Mouse (Mus musculus) neural tube, embryonic 12.5 days (tissue): ENCODE measurements around the gene Cldn20. TPM values are rescaled to one million over a fixed set of nuclear protein-coding genes. Genes with fewer than 3 reads are reported as not detected.
A peak's percentile ranks its signal among the peaks of the same experiment; 100 is the strongest.

Source experiments
- ATAC-seq: fragments of 200-750 bp; cut with Nextera tagmentation; 2 replicates; pipeline ENCODE4 v1.8.0; 2017; ENCODE audit warnings: low read depth, mild to moderate bottlenecking, moderate TSS enrichment, moderate library complexity; ENCODE audit not compliant: low FRiP score
- H3K27ac ChIP-seq: fragments of 300-500 bp; sonication (generic); 2 replicates; pipeline ENCODE4 v1.5.1; 2016
- H3K27me3 ChIP-seq: fragments of 300-500 bp; sonication (generic); replicated peaks from 2 replicates; pipeline ENCODE4 v1.6.1; 2016; ENCODE audit warnings: mild to moderate bottlenecking
- H3K36me3 ChIP-seq: fragments of 300-500 bp; sonication (generic); 2 replicates; pipeline ENCODE4 v1.6.1; 2016; ENCODE audit warnings: mild to moderate bottlenecking
- H3K4me1 ChIP-seq: fragments of 300-500 bp; sonication (generic); 2 replicates; pipeline ENCODE4 v1.6.1; 2016
- H3K4me2 ChIP-seq: fragments of 300-500 bp; sonication (generic); replicated peaks from 2 replicates; pipeline ENCODE4 v1.6.1; 2016; ENCODE audit warnings: mild to moderate bottlenecking
- H3K4me3 ChIP-seq: fragments of 300-500 bp; sonication (generic); 2 replicates; pipeline ENCODE4 v1.5.1; 2016
- H3K9ac ChIP-seq: fragments of 300-500 bp; sonication (generic); 2 replicates; pipeline ENCODE4 v1.6.1; 2016; ENCODE audit warnings: mild to moderate bottlenecking
- H3K9me3 ChIP-seq: fragments of 300-500 bp; sonication (generic); 2 replicates; pipeline ENCODE4 v1.6.1; 2016; ENCODE audit warnings: mild to moderate bottlenecking
- WGBS: fragments of 180-500 bp; shearing (Covaris S2); methylation state at CpG from one replicate; pipeline ENCODE4 v1.1.7; 2016; 5-methylcytosine and 5-hydroxymethylcytosine counted together
- polyA plus RNA-seq: library from polyadenylated mRNA; unstranded; fragments of >200 nt; fragmentation: Nextera tagmentation; extraction: Ambion mirVana; gene quantifications from 2 replicates; pipeline ENCODE4 v1.2.1, GENCODE M21; 2016

Cldn20 gene
- polyA plus RNA-seq, 1 experiment from 2014 or later: not detected

DNA sequence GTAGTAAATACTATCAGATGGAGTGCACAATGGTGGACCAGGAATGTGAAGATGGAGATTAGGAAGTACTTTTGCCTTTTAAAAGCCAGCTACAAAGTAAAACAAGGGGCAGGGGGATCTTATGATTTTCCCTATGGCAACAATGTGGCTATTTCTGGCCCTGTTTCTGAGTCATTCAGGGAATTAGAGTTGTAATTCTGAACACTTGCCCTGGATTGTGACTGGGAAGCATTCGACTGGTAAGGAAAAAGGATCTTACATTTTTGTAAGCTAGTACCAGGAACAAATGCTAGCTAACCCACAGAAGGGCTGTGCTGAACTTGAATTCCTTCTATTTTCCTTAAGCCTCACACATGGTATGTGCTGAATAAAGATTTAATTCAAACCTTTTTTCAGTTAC lies 713 bp upstream of the Cldn20 start:
- Histone ChIP-seq H3K4me3 (no peak overlapping the region), H3K36me3 (peaks cover 3% of the 10 kb centered on the region; the same call in 1 of the 2 replicates), H3K27ac (no peak overlapping the region), H3K4me2 (no peak overlapping the region), H3K27me3 (no peaks in the 10 kb centered on the region), H3K9me3 (no peaks in the 10 kb centered on the region), H3K4me1 (no peaks in the 10 kb centered on the region), H3K9ac (no peak overlapping the region)
- ATAC-seq: no peak
- WGBS: 91% methylated on average over 1 of the region's 1 CpGs

DNA sequence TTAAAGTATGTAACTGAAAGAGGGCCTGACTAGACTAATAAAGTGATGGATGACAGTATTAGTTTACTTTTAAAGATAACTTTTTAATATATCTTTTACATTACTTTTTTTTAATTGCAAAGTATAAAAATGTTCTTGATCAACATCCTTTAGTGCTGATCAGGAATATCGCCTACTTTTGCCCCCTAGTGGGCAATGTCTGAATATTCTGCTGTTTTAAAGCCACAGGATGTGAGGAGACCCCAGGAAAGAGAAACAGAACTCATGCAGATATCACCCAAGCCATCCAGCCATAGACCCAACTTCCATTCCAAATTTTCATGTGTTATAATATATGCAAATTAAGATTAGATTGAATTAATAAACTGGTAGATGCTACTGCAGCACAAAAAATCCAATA lies 1.1 kb downstream of the Cldn20 start:
- ATAC-seq: no peak
- Histone ChIP-seq H3K4me1 (no peaks in the 10 kb centered on the region), H3K9ac (no peak overlapping the region), H3K27ac (no peak overlapping the region), H3K27me3 (no peaks in the 10 kb centered on the region), H3K9me3 (no peaks in the 10 kb centered on the region), H3K36me3 (peaks cover 3% of the 10 kb centered on the region; the same call in 1 of the 2 replicates), H3K4me2 (no peak overlapping the region), H3K4me3 (no peak overlapping the region)
- 28% methylated on average over 1 of the region's 1 CpGs for WGBS

DNA sequence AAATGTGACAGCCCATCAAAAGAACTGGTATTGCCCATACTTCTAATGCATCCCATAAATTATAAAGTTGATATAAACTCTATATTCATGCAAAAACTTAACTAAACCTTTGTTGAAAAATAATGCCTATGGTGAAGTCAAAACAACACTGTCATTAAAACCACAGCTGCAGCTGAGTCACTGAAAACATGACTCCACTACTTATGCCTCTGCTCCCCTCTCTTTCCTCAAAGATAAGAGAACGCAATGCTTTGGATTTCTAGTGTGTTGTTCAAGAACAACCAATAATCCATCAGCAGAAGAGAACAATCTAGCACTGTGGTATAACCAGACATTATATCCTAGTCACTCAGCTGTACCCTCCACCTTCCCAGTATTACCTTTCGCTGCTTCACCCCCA lies 8.0 kb downstream of the Cldn20 start:
- no peaks in the 10 kb centered on the region for H3K4me1 ChIP-seq
- WGBS: 96% methylated on average over 2 of the region's 2 CpGs
- no peaks in the 10 kb centered on the region for H3K9me3 ChIP-seq
- no peak overlapping the region for H3K27ac ChIP-seq
- H3K27me3 ChIP-seq: no peaks in the 10 kb centered on the region
- H3K9ac ChIP-seq: no peak overlapping the region
- ATAC-seq: no peak
- H3K36me3 ChIP-seq: peaks cover 11% of the 10 kb centered on the region
- no peak overlapping the region for H3K4me2 ChIP-seq
- no peak overlapping the region for H3K4me3 ChIP-seq

GRCm38 (mm10) chr17:3541033-3541432 lies 8.7 kb downstream of the Cldn20 start:
- WGBS: 86% methylated on average over 5 of the region's 5 CpGs
- Histone ChIP-seq H3K9me3 (no peaks in the 10 kb centered on the region), H3K4me3 (no peak overlapping the region), H3K27ac (no peak overlapping the region), H3K9ac (no peak overlapping the region), H3K4me1 (no peaks in the 10 kb centered on the region), H3K4me2 (no peak overlapping the region), H3K27me3 (no peaks in the 10 kb centered on the region), H3K36me3 (peaks cover 11% of the 10 kb centered on the region)
- no peak for ATAC-seq

DNA sequence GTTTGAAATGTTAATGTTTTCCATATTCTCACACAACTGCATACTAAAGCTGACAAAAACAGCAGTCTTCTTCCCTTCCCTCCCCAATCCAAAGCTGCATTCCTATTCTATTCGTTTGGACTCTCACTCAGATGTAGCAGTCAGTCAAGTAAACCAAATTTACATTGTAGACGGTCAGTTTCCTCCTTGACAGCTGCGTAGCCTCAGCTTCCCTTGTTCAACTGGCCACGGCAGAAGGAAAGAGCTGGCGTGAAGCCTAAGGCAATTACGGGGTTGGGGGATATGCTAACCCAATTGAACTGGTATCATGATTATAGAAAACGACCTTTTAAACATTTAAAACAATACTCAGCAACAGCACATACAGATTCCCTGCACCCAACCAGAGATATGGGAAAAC lies 15.4 kb downstream of the Cldn20 start:
- no peaks in the 10 kb centered on the region for H3K9me3 ChIP-seq
- no peak for ATAC-seq
- H3K27ac ChIP-seq: no peak overlapping the region

DNA sequence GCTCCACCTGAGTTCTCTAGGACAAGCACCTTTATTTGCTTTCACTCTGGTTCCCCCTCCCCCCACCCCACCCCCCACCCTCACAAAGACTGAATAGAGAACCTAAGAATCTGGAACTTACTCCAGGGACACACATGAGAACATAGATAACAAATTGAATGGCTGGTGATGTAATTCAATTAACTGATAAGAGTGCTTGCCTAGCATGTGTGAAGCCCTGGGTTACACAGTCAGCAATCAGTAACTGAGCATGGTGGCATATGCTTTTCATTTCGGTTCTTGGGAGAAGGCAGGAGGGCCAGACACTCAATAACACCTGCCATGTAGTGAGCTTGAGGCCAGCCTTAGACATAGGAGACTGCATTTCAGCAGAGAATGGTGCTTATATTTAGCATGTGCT lies 23.9 kb downstream of the Cldn20 start:
- Histone ChIP-seq H3K4me2 (peak overlapping the region; percentile 72; the same call in 1 of the 2 replicates), H3K4me1 (peaks cover 3% of the 10 kb centered on the region; the same call in 1 of the 2 replicates), H3K9ac (no peak overlapping the region), H3K4me3 (no peak overlapping the region), H3K36me3 (peaks cover 7% of the 10 kb centered on the region; the same call in 1 of the 2 replicates), H3K27ac (no peak overlapping the region), H3K9me3 (no peaks in the 10 kb centered on the region), H3K27me3 (no peaks in the 10 kb centered on the region)
- WGBS: 87% methylated on average over 1 of the region's 1 CpGs
- ATAC-seq: no peak

More for the DNA sequence above, 15.4 kb downstream of the Cldn20 start:
- no peak overlapping the region for H3K4me2 ChIP-seq
- WGBS: 74% methylated on average over 7 of the region's 7 CpGs
- no peaks in the 10 kb centered on the region for H3K4me1 ChIP-seq
- peaks cover 7% of the 10 kb centered on the region for H3K36me3 ChIP-seq
- H3K4me3 ChIP-seq: no peak overlapping the region
- H3K27me3 ChIP-seq: no peaks in the 10 kb centered on the region
- H3K9ac ChIP-seq: no peak overlapping the region

DNA sequence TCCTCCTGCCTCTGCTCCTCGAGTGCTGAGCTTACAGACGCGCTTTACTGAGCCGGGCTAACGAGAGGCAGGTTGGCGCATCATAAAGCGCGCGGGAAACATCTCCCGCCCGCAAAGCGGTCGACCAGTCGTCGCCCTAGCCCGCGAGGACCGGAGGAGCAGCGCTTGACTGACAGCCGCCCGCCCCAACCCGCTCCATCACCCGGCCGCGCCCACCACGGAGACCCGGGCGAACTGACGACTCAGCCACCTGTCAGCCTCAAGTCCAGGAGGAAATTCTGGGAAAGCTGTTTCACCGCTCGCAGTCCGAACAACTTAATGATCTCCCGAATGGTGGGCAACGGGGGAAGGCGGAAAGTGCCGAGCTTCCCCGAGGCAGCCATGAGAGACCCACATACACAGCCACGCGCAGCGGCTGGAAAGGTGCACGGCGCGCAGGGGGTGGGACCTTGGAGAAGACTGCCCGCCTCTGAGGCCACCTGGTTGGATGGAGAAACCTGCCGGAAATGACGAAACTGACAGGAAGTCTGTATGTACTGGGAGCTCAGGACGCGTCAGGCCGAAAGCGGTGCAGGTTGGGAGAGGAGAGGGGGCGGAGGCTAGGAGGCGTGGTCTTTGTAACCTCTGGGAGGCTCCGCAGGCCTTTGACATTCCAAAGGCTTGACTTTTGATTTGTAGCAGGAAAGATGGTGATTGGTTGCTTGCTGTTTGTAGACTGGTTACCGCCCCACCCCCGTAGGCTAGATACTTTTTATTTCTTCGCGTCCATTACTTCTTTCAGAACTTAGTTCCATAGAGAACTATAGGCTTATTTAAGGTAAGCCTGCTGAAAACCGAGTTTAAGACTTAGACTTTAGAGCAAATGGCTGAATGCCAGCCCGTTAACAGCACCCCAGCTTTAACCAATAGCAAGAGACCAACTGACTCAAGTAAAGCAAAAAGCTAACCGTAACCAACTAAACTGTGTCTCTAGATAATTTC lies 25.3 kb downstream of the Cldn20 start, which contains the start of gene Tfb1m:
Gene Tfb1m (minus strand): TSS at position 451 of the 981 bp plus-strand sequence.
- peak; percentile 100 for ATAC-seq
- Histone ChIP-seq H3K4me3 (peak within 1 kb of the TSS; percentile 50), H3K27me3 (no peaks in the 10 kb centered on the region), H3K9ac (peak within 1 kb of the TSS; percentile 57), H3K36me3 (0 out of 2 replicates have a peak, but pooled peaks cover 3% of the 10 kb centered on the region), H3K4me2 (peak within 1 kb of the TSS; percentile 72), H3K9me3 (no peaks in the 10 kb centered on the region), H3K4me1 (peaks cover 3% of the 10 kb centered on the region; the same call in 1 of the 2 replicates), H3K27ac (peak within 1 kb of the TSS; percentile 11; the same call in 1 of the 2 replicates)
- WGBS: under 1% methylated on average over 60 of the region's 60 CpGs

DNA sequence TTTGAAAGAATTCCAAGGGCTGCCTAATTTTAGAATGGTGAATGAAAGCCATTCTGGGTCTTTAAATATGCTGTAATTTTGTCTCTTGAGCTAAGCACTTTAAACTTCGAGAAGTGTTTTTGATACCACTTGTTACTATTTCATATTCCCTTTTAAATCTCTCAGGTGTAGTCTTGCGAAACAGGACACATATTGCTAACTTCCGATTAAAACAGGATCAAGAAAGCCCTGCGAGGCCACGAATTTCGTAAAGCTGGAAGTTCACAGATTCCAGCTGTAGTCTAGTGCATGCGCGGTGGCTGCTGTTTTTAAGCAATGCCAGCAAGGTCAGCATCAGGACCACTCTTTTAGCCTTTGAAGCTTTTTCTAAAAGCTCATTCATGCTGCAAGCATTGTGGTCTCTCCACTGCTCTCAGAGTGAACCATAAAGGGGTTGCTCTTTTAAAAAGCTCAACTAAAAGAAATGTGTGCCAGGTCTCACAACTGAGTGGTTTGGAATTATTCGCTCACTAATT lies 26.1 kb downstream of the Cldn20 start:
- H3K9me3 ChIP-seq: no peaks in the 10 kb centered on the region
- no peak overlapping the region for H3K9ac ChIP-seq
- no peak overlapping the region for H3K27ac ChIP-seq
- peak overlapping the region; percentile 72 for H3K4me2 ChIP-seq
- no peak overlapping the region; the same call in 1 of the 2 replicates for H3K4me3 ChIP-seq
- peaks cover 3% of the 10 kb centered on the region; the same call in 1 of the 2 replicates for H3K4me1 ChIP-seq
- no peak for ATAC-seq
- 61% methylated on average over 9 of the region's 9 CpGs for WGBS
- H3K36me3 ChIP-seq: 0 out of 2 replicates have a peak, but pooled peaks cover 3% of the 10 kb centered on the region
- H3K27me3 ChIP-seq: no peaks in the 10 kb centered on the region

DNA sequence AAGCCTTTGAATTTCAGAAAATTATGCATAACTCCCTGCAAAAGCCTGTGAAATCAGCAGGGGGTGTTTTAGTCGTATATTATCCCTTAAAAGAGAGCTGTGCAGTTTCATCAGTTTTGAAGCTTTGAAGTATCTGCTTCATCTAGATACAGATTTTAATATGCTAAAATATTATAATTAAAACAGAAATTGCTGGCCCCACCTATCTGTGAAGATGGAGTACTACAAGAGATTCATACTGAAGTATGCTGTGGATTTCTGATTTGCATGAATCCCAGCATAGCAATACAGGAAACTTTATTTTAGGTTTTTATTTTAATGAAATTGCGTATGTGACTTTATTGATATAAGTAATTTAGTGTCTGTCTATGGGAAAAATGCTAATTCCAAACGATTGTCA lies 28.2 kb downstream of the Cldn20 start:
- Histone ChIP-seq H3K36me3 (no peaks in the 10 kb centered on the region), H3K9ac (no peak overlapping the region), H3K9me3 (no peaks in the 10 kb centered on the region), H3K4me1 (peaks cover 3% of the 10 kb centered on the region; the same call in 1 of the 2 replicates), H3K27ac (no peak overlapping the region), H3K4me2 (no peak overlapping the region), H3K4me3 (no peak overlapping the region), H3K27me3 (no peaks in the 10 kb centered on the region)
- ATAC-seq: no peak
- WGBS: 82% methylated on average over 3 of the region's 3 CpGs

GRCm38 (mm10) chr17:3562405-3562804 lies 30.1 kb downstream of the Cldn20 start:
- 57% methylated on average over 8 of the region's 8 CpGs for WGBS
- no peaks in the 10 kb centered on the region for H3K9me3 ChIP-seq
- no peak overlapping the region for H3K4me2 ChIP-seq
- H3K27me3 ChIP-seq: no peaks in the 10 kb centered on the region
- no peaks in the 10 kb centered on the region for H3K36me3 ChIP-seq
- no peaks in the 10 kb centered on the region for H3K4me1 ChIP-seq
- no peak for ATAC-seq
- H3K9ac ChIP-seq: no peak overlapping the region
- no peak overlapping the region for H3K27ac ChIP-seq
- H3K4me3 ChIP-seq: no peak overlapping the region

- ATAC-seq: no peak
Observed at GRCm38 (mm10) chr17:3570876-3571275, 38.5 kb downstream of the Cldn20 start.

More at GRCm38 (mm10) chr17:3570876-3571275, 38.5 kb downstream of the Cldn20 start:
- 5% methylated on average over 12 of the region's 12 CpGs for WGBS
- Histone ChIP-seq H3K27ac (no peak overlapping the region), H3K9me3 (no peaks in the 10 kb centered on the region), H3K4me1 (no peaks in the 10 kb centered on the region), H3K27me3 (no peaks in the 10 kb centered on the region), H3K4me3 (no peak overlapping the region), H3K36me3 (no peaks in the 10 kb centered on the region), H3K9ac (no peak overlapping the region), H3K4me2 (no peak overlapping the region)
